Mouse (Mus musculus): Measurements from ENCODE around the gene Mum1. TPM values are rescaled to one million over a fixed set of nuclear protein-coding genes. Genes with fewer than 3 reads are reported as not detected.

Mum1 gene
- polyA plus RNA-seq, 1 experiment from 2014 or later = 93.4 TPM

DNA sequence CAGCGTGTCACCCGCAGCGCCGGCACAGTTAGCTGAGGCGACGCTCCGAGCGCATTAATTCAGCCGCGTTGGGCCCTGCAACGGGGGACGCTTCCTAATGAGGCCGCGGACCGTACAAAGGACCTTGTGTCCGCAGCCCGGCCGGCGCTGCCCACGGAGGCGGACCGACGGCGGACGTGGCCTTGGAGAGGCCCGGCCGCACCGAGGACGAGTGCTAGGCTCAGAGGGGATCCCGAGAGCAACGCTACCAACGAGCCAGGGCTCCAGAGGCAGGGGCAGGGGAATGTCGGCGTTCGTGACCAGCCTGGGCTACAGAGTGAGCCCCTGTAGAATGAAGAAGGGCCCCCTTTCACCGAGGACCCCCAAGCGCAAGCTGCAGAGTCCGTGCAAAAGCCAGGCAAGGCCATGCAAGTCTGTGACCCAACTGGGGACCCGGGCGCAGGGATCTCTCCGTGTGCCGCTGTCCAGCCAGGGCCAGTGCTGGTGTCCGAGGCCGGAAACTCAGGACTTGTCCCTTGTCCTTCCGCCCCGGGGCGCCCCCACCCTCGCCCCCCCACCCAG, 35.7 kb upstream of the Mum1 start:
- WGBS = under 1% methylated on average over 47 of the region's 48 CpGs
- no peak; the same call in 1 of the 2 replicates for ATAC-seq (ENCODE audit: insufficient number of reproducible peaks, insufficient read depth, low FRiP score, low TSS enrichment)
- peak overlapping the region; percentile 59 for H3K9ac ChIP-seq
- H3K27me3 ChIP-seq = peaks cover 38% of the 10 kb centered on the region
- peak overlapping the region; percentile 42 for H3K4me3 ChIP-seq
- no peak overlapping the region for H3K27ac ChIP-seq
- no peaks in the 10 kb centered on the region for H3K9me3 ChIP-seq
- H3K4me1 ChIP-seq = peaks cover 14% of the 10 kb centered on the region
- H3K36me3 ChIP-seq = peaks cover 33% of the 10 kb centered on the region
- H3K4me2 ChIP-seq (replicated peaks) = peak overlapping the region; percentile 72

DNA sequence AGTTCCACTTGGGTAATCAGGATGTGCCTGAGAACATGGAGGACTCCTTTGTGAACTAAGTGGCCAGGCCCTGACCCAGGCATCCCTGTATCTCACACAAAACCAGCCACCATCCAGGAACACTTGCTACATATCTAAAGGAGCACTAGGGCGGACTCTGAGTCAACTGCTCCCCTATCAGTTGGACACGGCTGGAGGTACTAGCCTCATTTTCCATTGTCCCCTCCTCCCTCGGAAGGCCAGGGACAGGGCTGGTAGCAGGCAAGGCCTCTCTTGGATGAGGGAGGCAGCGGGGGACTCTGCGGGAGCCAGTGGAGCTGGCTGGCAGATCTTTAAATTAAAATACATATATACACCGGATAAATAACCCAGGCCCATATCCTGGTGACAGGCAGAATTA, 32.3 kb upstream of the Mum1 start:
- 75% methylated on average over 6 of the region's 6 CpGs for WGBS
- Histone ChIP-seq H3K4me3 (no peak overlapping the region), H3K9ac (0 out of 2 replicates have a peak overlapping the region, but pooled peaks have one; percentile 19), H3K9me3 (no peaks in the 10 kb centered on the region), H3K4me2 (replicated peaks) (no peak overlapping the region), H3K27ac (no peak overlapping the region), H3K27me3 (peaks cover 29% of the 10 kb centered on the region), H3K4me1 (peaks cover 19% of the 10 kb centered on the region), H3K36me3 (peaks cover 3% of the 10 kb centered on the region)
- ATAC-seq (ENCODE audit: insufficient number of reproducible peaks, insufficient read depth, low FRiP score, low TSS enrichment) = no peak

DNA sequence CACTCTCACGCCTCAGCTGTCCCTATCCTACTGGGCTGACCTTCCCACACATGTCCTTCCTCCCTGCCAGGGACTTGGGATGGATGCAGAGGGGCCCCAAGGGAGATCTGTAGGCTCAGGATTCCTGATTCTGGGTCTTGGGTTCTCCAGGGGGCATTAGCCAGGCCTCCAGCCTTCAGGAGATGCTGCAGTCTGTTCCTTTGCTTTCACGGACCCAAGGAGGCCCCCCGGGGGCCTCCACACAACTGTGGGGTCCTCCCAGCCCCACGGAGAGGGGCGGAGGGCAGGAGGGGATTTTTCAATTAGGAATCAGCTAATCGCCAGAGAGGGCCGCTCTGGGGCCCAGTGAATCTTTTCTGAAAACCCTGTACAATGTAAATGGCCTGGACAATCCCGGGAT, 31.8 kb upstream of the Mum1 start:
- peaks cover 19% of the 10 kb centered on the region for H3K4me1 ChIP-seq
- 0 out of 2 replicates have a peak overlapping the region, but pooled peaks have one; percentile 19 for H3K9ac ChIP-seq
- no peaks in the 10 kb centered on the region for H3K36me3 ChIP-seq
- no peak for ATAC-seq (ENCODE audit: insufficient number of reproducible peaks, insufficient read depth, low FRiP score, low TSS enrichment)
- no peak overlapping the region for H3K4me3 ChIP-seq
- no peak overlapping the region for H3K27ac ChIP-seq
- no peak overlapping the region for H3K4me2 ChIP-seq (replicated peaks)
- H3K27me3 ChIP-seq = peaks cover 25% of the 10 kb centered on the region
- no peaks in the 10 kb centered on the region for H3K9me3 ChIP-seq
- 40% methylated on average over 8 of the region's 8 CpGs for WGBS

DNA sequence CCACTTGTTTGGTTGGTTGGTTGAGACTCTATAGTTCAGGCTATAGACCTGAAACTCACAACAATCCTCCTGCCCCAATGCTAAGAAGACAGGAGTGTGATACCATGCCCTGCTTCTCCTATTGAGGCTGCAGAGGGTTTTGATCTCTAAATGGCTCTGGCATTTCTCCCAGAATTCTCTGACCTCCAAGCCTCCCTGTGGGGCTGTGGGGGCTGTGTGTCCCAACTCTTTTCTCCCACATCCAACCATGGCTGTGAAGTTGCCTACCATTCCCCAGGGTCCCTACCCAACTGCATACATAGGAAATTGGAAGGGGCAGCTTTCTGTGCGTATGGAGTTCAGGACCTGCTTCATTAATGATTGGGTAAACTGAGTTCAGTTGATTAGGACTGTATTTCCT, 30.1 kb upstream of the Mum1 start:
- Histone ChIP-seq H3K4me1 (0 out of 2 replicates have a peak, but pooled peaks cover 7% of the 10 kb centered on the region), H3K4me2 (replicated peaks) (no peak overlapping the region), H3K9ac (no peak overlapping the region), H3K27ac (no peak overlapping the region), H3K27me3 (peaks cover 9% of the 10 kb centered on the region), H3K4me3 (no peak overlapping the region), H3K9me3 (no peaks in the 10 kb centered on the region), H3K36me3 (no peaks in the 10 kb centered on the region)
- 81% methylated on average over 1 of the region's 1 CpGs for WGBS
- no peak for ATAC-seq (ENCODE audit: insufficient number of reproducible peaks, insufficient read depth, low FRiP score, low TSS enrichment)

DNA sequence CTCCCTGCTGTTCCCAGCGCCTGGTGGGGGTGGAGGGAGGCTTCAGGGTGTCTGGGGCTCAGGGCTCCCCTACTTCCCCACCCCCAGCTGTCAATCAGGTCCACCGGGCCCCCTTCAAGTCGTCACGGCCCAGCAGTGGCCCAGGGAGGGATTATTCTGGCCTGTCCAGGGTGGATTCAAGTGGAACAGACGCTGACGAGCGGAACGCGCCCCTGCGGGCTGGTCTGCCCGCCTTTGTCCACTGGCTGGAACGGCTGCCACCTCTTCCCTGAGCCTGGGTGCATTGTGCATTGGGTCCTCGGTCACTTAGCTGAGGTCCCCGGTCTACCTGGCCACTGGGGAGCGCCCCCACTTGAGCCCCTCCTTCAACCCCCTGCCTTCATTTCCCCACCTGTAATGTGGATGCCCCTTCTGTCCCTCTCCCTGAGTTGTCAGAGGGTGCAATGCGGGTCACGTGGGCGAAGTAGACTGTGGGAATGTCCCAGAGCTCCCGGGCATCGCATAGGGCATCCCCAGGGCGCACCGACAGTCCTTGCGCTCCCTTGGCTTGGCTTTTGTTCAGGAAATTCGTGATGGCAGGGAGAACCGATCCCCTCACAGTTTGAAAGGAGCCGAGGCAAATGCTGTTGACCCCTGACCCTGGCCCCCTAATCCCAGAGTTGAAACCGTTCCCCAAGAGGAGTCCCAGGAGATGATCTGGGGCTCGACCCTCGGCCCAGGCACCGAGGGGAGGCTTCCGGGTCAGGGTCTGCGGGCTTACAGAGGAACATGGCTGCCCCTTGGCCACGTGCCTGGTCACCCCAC, 29.3 kb upstream of the Mum1 start:
- H3K9me3 ChIP-seq = no peaks in the 10 kb centered on the region
- no peak overlapping the region for H3K27ac ChIP-seq
- ATAC-seq (ENCODE audit: insufficient number of reproducible peaks, insufficient read depth, low FRiP score, low TSS enrichment) = no peak
- H3K9ac ChIP-seq = no peak overlapping the region
- no peak overlapping the region for H3K4me3 ChIP-seq
- H3K27me3 ChIP-seq = peaks cover 6% of the 10 kb centered on the region
- H3K4me1 ChIP-seq = 0 out of 2 replicates have a peak, but pooled peaks cover 7% of the 10 kb centered on the region
- 54% methylated on average over 33 of the region's 33 CpGs for WGBS
- no peaks in the 10 kb centered on the region for H3K36me3 ChIP-seq
- H3K4me2 ChIP-seq (replicated peaks) = no peak overlapping the region

DNA sequence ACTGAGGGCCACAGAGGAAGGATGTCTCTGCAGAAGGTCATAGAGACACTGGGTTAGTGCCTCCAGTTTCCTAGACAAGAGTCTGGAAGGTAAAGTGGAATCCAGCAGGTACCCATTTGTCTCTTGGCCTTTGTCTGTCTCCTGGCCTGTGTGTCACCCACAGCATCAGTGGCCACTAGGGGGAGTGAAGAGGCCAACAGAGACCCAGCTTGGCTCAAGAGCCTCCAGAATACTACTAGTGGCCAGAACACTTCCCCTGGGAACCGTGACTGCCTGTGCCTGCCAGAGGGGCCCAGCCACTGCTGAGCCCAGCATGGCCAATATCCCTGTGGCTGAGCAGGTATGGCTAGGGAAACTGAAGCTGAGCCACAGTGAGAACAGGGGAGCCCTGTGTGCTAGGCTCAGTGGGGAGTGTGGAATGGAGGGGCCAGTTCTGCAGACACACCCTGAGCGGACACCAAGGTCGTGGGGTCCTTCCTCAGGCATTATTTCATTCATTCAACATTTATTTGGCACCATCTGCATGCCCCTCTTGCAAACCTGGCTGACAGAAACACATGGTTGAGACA, 26.7 kb upstream of the Mum1 start:
- no peak overlapping the region for H3K9ac ChIP-seq
- WGBS = 48% methylated on average over 3 of the region's 3 CpGs
- ATAC-seq (ENCODE audit: insufficient number of reproducible peaks, insufficient read depth, low FRiP score, low TSS enrichment) = peak; percentile 54
- H3K27me3 ChIP-seq = no peaks in the 10 kb centered on the region
- H3K36me3 ChIP-seq = no peaks in the 10 kb centered on the region
- no peak overlapping the region for H3K4me2 ChIP-seq (replicated peaks)
- no peak overlapping the region for H3K4me3 ChIP-seq
- no peaks in the 10 kb centered on the region for H3K9me3 ChIP-seq
- 0 out of 2 replicates have a peak, but pooled peaks cover 7% of the 10 kb centered on the region for H3K4me1 ChIP-seq
- no peak overlapping the region for H3K27ac ChIP-seq

DNA sequence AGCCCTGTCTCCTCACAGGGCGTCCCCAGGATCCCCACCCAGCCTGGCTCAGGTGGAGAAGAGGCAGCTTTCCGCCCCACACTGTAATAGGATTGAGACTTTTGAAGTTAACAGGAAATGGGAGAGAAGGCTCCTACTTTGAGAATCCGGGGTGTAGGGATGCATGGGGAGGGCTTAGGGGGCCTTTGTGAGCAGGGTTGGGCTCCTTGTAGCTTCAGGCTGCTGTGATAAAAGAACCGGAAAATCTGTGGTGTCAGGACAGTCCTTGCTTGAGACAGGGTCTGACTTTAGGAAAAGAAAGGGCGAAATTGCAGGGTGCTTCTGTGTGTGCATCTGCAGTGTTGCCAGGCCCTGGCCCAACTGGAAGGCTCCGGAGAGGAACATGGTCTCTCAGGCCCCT, 25.7 kb upstream of the Mum1 start:
- Histone ChIP-seq H3K4me2 (replicated peaks) (no peak overlapping the region), H3K27ac (no peak overlapping the region), H3K27me3 (no peaks in the 10 kb centered on the region), H3K4me3 (no peak overlapping the region), H3K9ac (no peak overlapping the region), H3K36me3 (no peaks in the 10 kb centered on the region), H3K9me3 (no peaks in the 10 kb centered on the region), H3K4me1 (0 out of 2 replicates have a peak, but pooled peaks cover 7% of the 10 kb centered on the region)
- no peak for ATAC-seq (ENCODE audit: insufficient number of reproducible peaks, insufficient read depth, low FRiP score, low TSS enrichment)
- WGBS = 66% methylated on average over 6 of the region's 6 CpGs

DNA sequence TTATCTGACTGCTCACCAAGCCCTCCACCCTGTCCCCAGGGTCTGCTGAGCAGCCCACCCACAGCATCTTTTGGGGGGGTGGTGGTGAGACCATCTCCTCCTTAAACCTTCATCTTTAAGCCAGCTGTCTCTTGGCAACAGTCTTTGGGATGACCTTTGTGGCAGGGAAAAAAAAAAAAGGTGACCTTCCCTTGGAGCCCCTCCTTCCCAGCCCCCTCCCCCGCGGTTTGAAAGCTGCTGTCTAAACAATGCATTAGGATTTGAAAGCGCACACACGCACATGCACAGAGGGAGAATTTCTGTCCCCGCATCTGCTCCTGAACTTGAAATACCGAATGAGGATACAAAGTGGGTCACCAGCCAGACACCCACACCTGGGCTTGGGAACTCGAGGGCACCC, 22.2 kb upstream of the Mum1 start:
- 23% methylated on average over 7 of the region's 7 CpGs for WGBS
- Histone ChIP-seq H3K27ac (no peak overlapping the region), H3K4me2 (replicated peaks) (no peak overlapping the region), H3K27me3 (peaks cover 6% of the 10 kb centered on the region; the same call in 1 of the 2 replicates), H3K4me3 (no peak overlapping the region), H3K9me3 (no peaks in the 10 kb centered on the region), H3K36me3 (no peaks in the 10 kb centered on the region), H3K4me1 (peaks cover 7% of the 10 kb centered on the region), H3K9ac (no peak overlapping the region)
- no peak for ATAC-seq (ENCODE audit: insufficient number of reproducible peaks, insufficient read depth, low FRiP score, low TSS enrichment)

DNA sequence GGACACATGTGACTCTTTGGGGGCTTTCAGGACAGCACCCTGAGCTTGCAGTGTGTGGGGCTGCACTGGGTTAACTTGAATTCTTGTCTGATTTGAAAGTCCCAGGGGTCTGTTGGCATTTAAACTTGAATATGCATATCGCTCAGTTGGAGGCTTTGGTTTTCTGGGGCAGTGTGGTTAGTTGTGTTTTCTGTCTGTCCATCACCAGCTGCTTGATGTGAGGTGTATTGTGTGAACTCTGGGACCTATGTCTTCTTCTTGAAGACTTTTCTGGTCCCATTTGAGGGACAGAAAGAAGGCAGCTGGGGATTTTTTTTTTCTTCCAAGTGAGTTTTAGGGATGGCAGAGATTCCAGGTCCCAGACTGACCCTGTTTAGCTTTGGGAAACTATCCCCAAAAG, 19.0 kb upstream of the Mum1 start:
- 59% methylated on average over 1 of the region's 1 CpGs for WGBS
- H3K4me3 ChIP-seq = no peak overlapping the region
- no peak overlapping the region for H3K9ac ChIP-seq
- H3K36me3 ChIP-seq = no peaks in the 10 kb centered on the region
- H3K4me2 ChIP-seq (replicated peaks) = no peak overlapping the region
- no peak overlapping the region for H3K27ac ChIP-seq
- peaks cover 9% of the 10 kb centered on the region; the same call in 1 of the 2 replicates for H3K27me3 ChIP-seq
- ATAC-seq (ENCODE audit: insufficient number of reproducible peaks, insufficient read depth, low FRiP score, low TSS enrichment) = no peak
- peaks cover 8% of the 10 kb centered on the region for H3K4me1 ChIP-seq
- H3K9me3 ChIP-seq = no peaks in the 10 kb centered on the region

DNA sequence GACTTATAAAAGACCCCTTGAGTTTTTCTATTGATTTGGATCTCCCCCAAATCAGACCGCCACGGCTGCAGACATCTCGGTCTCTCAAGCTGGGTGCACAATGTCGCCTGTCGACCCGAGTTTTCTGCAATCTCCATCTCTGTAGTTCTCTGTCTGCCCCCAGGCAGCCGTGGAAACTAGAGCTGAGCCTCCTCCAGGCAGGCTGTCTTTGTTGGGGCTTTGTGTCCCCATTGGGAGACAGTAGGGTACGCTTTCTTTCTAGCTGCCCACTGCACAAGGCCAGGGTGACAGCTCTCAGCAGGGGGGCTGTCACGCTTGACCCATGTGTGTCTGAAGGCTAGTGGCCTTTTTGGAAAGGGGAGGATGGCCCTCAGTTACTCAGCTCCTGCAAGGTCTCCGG, 18.6 kb upstream of the Mum1 start:
- Histone ChIP-seq H3K4me2 (replicated peaks) (no peak overlapping the region), H3K4me1 (peaks cover 8% of the 10 kb centered on the region), H3K27me3 (peaks cover 9% of the 10 kb centered on the region; the same call in 1 of the 2 replicates), H3K9me3 (no peaks in the 10 kb centered on the region), H3K27ac (no peak overlapping the region), H3K36me3 (no peaks in the 10 kb centered on the region), H3K4me3 (no peak overlapping the region), H3K9ac (no peak overlapping the region)
- 43% methylated on average over 10 of the region's 10 CpGs for WGBS
- no peak for ATAC-seq (ENCODE audit: insufficient number of reproducible peaks, insufficient read depth, low FRiP score, low TSS enrichment)

DNA sequence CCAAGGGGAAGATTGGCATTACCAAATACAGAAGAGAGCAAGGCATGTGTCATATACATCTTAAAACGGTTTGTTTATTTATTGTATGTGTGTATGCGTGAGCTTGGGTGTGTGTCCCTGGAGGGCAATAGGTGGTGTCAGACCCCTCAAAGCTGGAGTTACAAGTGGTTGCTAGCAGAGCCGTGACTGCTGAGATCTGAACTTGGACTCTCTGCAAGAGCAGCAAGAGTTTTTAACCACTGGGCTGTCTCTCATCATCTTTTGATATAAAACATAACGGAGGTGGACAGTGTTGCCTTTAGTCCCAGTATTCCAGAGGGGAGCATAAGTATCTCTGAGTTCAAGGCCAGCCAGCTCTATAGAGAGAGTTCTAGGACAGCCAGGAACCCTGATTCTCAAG, 18.0 kb upstream of the Mum1 start:
- ATAC-seq (ENCODE audit: insufficient number of reproducible peaks, insufficient read depth, low FRiP score, low TSS enrichment) = no peak
- H3K9me3 ChIP-seq = no peaks in the 10 kb centered on the region
- peaks cover 8% of the 10 kb centered on the region for H3K4me1 ChIP-seq
- H3K4me2 ChIP-seq (replicated peaks) = no peak overlapping the region
- 70% methylated on average over 4 of the region's 4 CpGs for WGBS
- no peak overlapping the region for H3K27ac ChIP-seq
- no peaks in the 10 kb centered on the region for H3K36me3 ChIP-seq
- 0 out of 2 replicates have a peak overlapping the region, but pooled peaks have one; percentile 1 for H3K9ac ChIP-seq
- H3K27me3 ChIP-seq = peaks cover 9% of the 10 kb centered on the region; the same call in 1 of the 2 replicates
- H3K4me3 ChIP-seq = no peak overlapping the region

All from embryonic facial prominence, embryonic 12.5 days (tissue).